Mouse (Mus musculus): Measurements from ENCODE around the gene Ccdc78. TPM values are rescaled to one million over a fixed set of nuclear protein-coding genes. Genes with fewer than 3 reads are reported as not detected.
A peak's percentile ranks its signal among the peaks of the same experiment; 100 is the strongest.

The Ccdc78 gene
- polyA plus RNA-seq, 1 experiment from 2014 or later = 0.23 TPM

DNA sequence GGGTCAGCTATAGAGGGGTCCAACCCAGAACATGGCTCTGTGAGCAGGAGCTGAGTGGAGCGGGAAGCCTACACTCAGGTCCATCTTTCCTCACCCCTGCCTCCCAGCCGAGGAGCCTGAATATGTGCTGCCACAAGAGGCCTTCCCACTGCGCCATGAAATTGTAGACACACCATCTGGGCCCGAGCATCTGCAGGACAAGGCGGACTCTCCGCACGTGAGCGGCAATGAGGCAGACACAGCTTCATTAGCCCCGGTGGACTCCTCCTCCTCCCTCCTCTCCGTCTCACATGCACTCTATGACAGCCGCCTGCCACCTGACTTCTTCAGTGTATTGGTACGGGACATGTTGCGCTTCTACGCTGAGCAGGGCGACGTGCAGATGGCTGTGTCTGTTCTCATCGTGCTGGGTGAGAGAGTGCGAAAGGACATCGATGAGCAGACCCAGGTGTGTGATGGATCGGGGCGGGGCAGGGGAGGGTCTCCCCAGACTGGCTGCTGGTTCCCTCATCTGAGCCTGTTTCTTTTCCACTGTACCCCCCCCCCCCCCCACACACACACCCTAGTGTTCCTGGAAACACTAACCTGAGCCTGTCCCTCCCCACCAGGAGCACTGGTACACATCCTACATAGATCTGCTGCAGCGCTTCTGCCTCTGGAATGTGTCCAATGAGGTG lies 41.3 kb downstream of the Ccdc78 start:
- 85% methylated on average over 22 of the region's 22 CpGs for WGBS
- Histone ChIP-seq H3K27me3 (ENCODE audit: control insufficient read depth, insufficient read depth, low read length) (no peaks in the 10 kb centered on the region), H3K4me2 (ENCODE audit: low read depth, low read length) (peak overlapping the region; percentile 96; the same call in 1 of the 2 replicates), H3K36me3 (ENCODE audit: control insufficient read depth, insufficient read depth, low read length) (peaks cover 20% of the 10 kb centered on the region), H3K4me3 (ENCODE audit: low read depth, low read length) (no peak overlapping the region), H3K4me1 (ENCODE audit: control insufficient read depth, insufficient read depth, low read length) (peaks cover 54% of the 10 kb centered on the region), H3K27ac (ENCODE audit: low read depth, low read length) (no peak overlapping the region), H3K9me3 (ENCODE audit: control insufficient read depth, low read length) (no peaks in the 10 kb centered on the region), H3K9ac (replicated peaks; ENCODE audit: low read depth, low read length) (peak overlapping the region; percentile 37)
- ATAC-seq (ENCODE audit: low read depth) = no peak

DNA sequence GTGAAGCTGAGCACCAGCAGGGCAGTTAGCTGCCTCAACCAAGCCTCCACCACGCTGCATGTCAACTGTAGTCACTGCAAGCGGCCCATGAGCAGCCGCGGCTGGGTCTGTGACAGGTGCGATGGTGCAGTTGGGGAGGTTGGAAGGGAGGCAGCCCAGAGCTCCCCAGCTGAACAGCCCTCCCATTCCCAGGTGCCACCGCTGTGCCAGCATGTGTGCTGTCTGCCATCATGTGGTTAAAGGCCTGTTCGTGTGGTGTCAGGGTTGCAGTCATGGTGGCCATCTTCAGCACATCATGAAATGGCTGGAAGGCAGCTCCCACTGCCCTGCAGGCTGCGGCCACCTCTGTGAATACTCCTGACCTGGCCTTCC lies 41.8 kb downstream of the Ccdc78 start:
- ATAC-seq (ENCODE audit: low read depth) = no peak

DNA sequence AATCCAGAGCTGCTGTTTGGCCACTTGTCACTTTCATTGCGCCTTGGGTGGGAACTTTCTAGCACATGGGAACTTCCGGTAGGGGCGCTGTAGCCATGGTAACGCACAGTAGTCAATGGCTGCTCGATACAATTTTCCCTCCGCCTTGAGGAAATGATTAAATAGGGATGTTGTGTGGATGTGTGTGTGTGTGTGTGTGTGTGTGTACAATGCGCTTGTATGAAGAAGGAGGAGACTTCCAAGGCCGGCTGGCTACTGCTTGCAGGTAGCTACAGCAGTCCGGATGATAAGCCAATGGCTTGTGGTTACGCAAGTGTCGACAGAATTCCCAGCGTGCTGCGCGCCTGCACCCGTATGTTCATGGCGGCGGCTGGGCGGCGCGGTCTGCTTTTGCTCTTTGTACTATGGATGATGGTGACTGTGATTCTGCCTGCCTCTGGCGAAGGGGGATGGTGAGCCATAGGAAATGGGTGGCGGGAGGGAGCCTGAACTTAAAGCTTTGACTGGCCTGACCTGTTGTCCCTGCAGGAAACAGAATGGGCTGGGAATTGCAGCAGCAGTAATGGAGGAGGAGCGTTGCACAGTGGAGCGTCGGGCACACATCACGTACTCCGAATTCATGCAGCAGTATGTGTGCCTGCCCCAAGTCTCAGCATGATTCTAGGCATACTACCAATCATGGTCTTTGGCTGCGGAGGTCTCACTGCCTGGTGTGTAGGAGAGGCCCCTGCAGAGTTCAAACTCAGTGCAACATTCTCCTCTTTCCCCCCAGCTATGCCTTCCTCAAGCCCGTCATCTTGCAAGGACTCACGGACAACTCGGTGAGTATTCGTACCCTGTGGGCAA lies 42.6 kb downstream of the Ccdc78 start, which contains the start of gene Jmjd8:
Gene Jmjd8, plus strand, starts transcription at position 156 of the 846 bp plus-strand sequence.
- peak within 1 kb of the TSS; percentile 96 for H3K4me2 ChIP-seq (ENCODE audit: low read depth, low read length)
- peaks cover 58% of the 10 kb centered on the region for H3K4me1 ChIP-seq (ENCODE audit: control insufficient read depth, insufficient read depth, low read length)
- H3K9ac ChIP-seq (replicated peaks; ENCODE audit: low read depth, low read length) = peak within 1 kb of the TSS; percentile 74
- H3K9me3 ChIP-seq (ENCODE audit: control insufficient read depth, low read length) = no peaks in the 10 kb centered on the region
- H3K4me3 ChIP-seq (ENCODE audit: low read depth, low read length) = peak within 1 kb of the TSS; percentile 59
- 3% methylated on average over 32 of the region's 32 CpGs for WGBS
- peak; percentile 48; the same call in 1 of the 2 replicates for ATAC-seq (ENCODE audit: low read depth)
- peak within 1 kb of the TSS; percentile 86 for H3K27ac ChIP-seq (ENCODE audit: low read depth, low read length)
- no peaks in the 10 kb centered on the region for H3K27me3 ChIP-seq (ENCODE audit: control insufficient read depth, insufficient read depth, low read length)
- H3K36me3 ChIP-seq (ENCODE audit: control insufficient read depth, insufficient read depth, low read length) = peaks cover 20% of the 10 kb centered on the region

More for the DNA sequence above, 41.8 kb downstream of the Ccdc78 start:
- peaks cover 20% of the 10 kb centered on the region for H3K36me3 ChIP-seq (ENCODE audit: control insufficient read depth, insufficient read depth, low read length)
- no peaks in the 10 kb centered on the region for H3K27me3 ChIP-seq (ENCODE audit: control insufficient read depth, insufficient read depth, low read length)
- peak overlapping the region; percentile 37 for H3K9ac ChIP-seq (replicated peaks; ENCODE audit: low read depth, low read length)
- H3K4me2 ChIP-seq (ENCODE audit: low read depth, low read length) = peak overlapping the region; percentile 96
- H3K4me1 ChIP-seq (ENCODE audit: control insufficient read depth, insufficient read depth, low read length) = peaks cover 54% of the 10 kb centered on the region
- no peaks in the 10 kb centered on the region for H3K9me3 ChIP-seq (ENCODE audit: control insufficient read depth, low read length)
- 85% methylated on average over 8 of the region's 8 CpGs for WGBS
- peak overlapping the region; percentile 86 for H3K27ac ChIP-seq (ENCODE audit: low read depth, low read length)
- H3K4me3 ChIP-seq (ENCODE audit: low read depth, low read length) = peak overlapping the region; percentile 59

DNA sequence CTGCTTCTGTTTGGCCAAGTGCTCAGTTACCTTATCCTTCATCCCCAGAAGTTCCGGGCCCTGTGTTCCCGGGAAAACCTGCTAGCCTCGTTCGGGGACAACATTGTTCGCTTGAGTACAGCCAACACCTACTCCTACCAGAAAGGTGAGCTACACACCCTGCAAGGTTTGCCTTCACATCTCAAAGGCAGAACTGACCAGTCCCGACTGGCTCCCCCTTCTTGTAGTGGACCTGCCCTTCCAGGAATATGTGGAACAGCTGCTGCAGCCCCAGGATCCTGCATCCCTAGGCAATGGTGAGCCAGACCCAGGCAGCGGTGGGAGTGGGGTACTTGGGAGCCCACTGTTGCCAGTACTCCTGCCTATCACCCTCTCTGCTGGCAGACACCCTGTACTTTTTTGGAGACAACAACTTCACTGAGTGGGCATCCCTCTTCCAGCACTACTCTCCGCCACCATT lies 43.2 kb downstream of the Ccdc78 start:
- no peaks in the 10 kb centered on the region for H3K27me3 ChIP-seq (ENCODE audit: control insufficient read depth, insufficient read depth, low read length)
- peak overlapping the region; percentile 74 for H3K9ac ChIP-seq (replicated peaks; ENCODE audit: low read depth, low read length)
- H3K36me3 ChIP-seq (ENCODE audit: control insufficient read depth, insufficient read depth, low read length) = peaks cover 20% of the 10 kb centered on the region
- peak overlapping the region; percentile 96 for H3K4me2 ChIP-seq (ENCODE audit: low read depth, low read length)
- WGBS = 42% methylated on average over 8 of the region's 8 CpGs
- no peaks in the 10 kb centered on the region for H3K9me3 ChIP-seq (ENCODE audit: control insufficient read depth, low read length)
- no peak for ATAC-seq (ENCODE audit: low read depth)
- peaks cover 58% of the 10 kb centered on the region for H3K4me1 ChIP-seq (ENCODE audit: control insufficient read depth, insufficient read depth, low read length)
- peak overlapping the region; percentile 59 for H3K4me3 ChIP-seq (ENCODE audit: low read depth, low read length)
- H3K27ac ChIP-seq (ENCODE audit: low read depth, low read length) = peak overlapping the region; percentile 86

DNA sequence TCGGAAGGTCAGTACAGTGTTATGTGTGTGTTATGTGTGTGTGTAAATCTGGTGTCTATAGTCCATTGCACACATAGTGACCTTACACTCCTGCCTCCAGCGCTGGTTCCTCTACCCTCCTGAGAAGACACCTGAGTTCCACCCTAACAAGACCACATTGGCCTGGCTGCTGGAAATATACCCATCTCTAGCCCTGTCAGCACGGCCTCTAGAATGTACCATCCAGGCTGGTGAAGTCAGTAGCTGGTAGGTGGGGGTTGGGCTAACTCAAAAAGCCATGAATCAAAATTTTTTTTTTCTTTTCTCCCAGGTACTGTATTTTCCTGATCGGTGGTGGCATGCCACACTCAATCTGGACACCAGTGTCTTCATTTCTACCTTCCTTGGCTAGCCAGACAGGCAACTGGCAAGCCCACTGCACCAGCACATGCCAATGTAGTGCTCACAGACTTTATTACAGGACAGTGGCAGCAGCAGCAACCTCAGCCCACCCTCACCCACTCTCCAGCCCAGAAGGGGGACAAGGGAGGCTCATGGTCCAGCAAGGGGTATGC lies 43.9 kb downstream of the Ccdc78 start:
- Histone ChIP-seq H3K36me3 (ENCODE audit: control insufficient read depth, insufficient read depth, low read length) (peaks cover 20% of the 10 kb centered on the region), H3K4me3 (ENCODE audit: low read depth, low read length) (peak overlapping the region; percentile 59; the same call in 1 of the 2 replicates), H3K9me3 (ENCODE audit: control insufficient read depth, low read length) (no peaks in the 10 kb centered on the region), H3K27ac (ENCODE audit: low read depth, low read length) (no peak overlapping the region), H3K27me3 (ENCODE audit: control insufficient read depth, insufficient read depth, low read length) (no peaks in the 10 kb centered on the region), H3K4me1 (ENCODE audit: control insufficient read depth, insufficient read depth, low read length) (peaks cover 59% of the 10 kb centered on the region), H3K9ac (replicated peaks; ENCODE audit: low read depth, low read length) (no peak overlapping the region), H3K4me2 (ENCODE audit: low read depth, low read length) (peak overlapping the region; percentile 96)
- no peak for ATAC-seq (ENCODE audit: low read depth)
- 91% methylated on average over 4 of the region's 4 CpGs for WGBS

DNA sequence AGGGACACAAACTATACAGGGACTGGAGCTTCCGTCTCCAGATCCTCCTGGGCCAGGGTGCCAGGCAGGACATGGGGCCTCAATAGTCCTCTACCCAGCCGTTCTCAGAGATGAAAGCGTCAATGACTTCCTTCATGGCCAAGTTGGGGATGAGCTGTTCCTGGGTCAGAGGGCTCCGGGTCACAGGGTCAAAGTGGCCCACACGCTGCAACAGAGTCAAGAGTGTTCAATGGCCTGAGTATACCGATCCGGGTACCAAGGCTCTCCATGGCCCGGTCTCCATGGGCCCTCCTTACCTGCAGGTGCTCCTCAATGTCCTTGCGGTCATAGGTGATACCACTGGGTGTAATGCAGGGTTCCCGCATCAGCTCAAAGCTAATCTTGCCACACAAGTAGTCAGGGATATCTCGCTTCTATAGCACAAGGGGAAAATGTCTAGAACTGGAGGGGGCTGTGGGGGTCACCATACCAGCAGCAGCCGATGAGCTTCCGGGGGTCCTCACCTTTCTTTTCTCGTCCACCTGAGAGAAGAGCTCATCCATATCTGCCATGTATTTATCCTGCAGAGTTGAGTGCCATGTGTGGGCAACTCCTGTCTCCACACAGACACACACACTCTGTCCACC lies 44.5 kb downstream of the Ccdc78 start:
- 89% methylated on average over 14 of the region's 14 CpGs for WGBS
- Histone ChIP-seq H3K4me1 (ENCODE audit: control insufficient read depth, insufficient read depth, low read length) (peaks cover 63% of the 10 kb centered on the region), H3K9ac (replicated peaks; ENCODE audit: low read depth, low read length) (no peak overlapping the region), H3K9me3 (ENCODE audit: control insufficient read depth, low read length) (no peaks in the 10 kb centered on the region), H3K4me2 (ENCODE audit: low read depth, low read length) (peak overlapping the region; percentile 90; the same call in 1 of the 2 replicates), H3K36me3 (ENCODE audit: control insufficient read depth, insufficient read depth, low read length) (peaks cover 20% of the 10 kb centered on the region), H3K27ac (ENCODE audit: low read depth, low read length) (no peak overlapping the region), H3K4me3 (ENCODE audit: low read depth, low read length) (no peak overlapping the region), H3K27me3 (ENCODE audit: control insufficient read depth, insufficient read depth, low read length) (no peaks in the 10 kb centered on the region)
- no peak for ATAC-seq (ENCODE audit: low read depth)

DNA sequence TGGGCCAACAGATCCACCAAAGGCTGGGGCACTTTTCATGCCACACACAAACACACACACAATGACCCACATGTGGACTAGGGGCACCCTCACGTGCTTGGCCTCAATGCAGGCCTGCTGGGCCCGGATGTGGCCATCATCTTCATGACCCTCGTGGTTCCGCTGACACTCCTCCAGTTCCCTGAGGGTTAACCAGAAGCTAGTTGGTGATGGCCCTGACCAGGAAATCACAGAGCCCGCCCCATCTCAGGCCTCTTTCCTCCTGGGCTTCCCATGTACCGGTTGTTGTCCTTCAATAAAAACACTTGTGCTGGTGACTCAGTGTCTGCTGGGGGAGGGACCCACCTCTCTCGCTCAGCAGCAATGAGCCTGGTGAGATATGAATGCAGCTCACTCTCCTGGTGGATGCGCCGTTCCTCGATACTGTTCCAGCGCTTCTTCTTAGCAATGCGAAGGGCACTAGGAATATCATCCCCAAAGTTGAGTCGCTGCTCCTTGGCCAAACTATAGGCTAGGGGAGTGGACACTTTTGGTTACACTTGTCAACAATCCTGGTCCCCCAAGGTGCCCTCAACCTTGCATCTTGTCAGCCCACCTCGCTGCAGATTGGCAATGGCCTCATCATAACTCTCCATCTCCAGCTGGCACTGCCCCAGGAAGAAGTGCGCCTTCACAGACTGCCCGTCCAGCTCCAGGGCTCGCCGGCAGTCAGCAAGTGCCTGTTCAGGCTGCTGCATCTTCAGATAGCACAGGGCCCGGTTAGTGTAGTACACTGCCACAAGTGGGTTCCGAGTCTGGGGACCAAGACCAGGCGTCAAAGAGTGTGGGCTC lies 45.3 kb downstream of the Ccdc78 start:
- 66% methylated on average over 21 of the region's 21 CpGs for WGBS
- Histone ChIP-seq H3K27me3 (ENCODE audit: control insufficient read depth, insufficient read depth, low read length) (no peaks in the 10 kb centered on the region), H3K4me3 (ENCODE audit: low read depth, low read length) (peak overlapping the region; percentile 82), H3K4me2 (ENCODE audit: low read depth, low read length) (peak overlapping the region; percentile 90), H3K4me1 (ENCODE audit: control insufficient read depth, insufficient read depth, low read length) (peaks cover 71% of the 10 kb centered on the region), H3K27ac (ENCODE audit: low read depth, low read length) (no peak overlapping the region), H3K9ac (replicated peaks; ENCODE audit: low read depth, low read length) (peak overlapping the region; percentile 76), H3K9me3 (ENCODE audit: control insufficient read depth, low read length) (no peaks in the 10 kb centered on the region), H3K36me3 (ENCODE audit: control insufficient read depth, insufficient read depth, low read length) (peaks cover 20% of the 10 kb centered on the region)
- ATAC-seq (ENCODE audit: low read depth) = no peak
